Mouse (Mus musculus) embryonic facial prominence, embryonic 11.5 days (tissue): ENCODE results near the gene Tfec. TPM values are rescaled to one million over a fixed set of nuclear protein-coding genes. Genes with fewer than 3 reads are reported as not detected.

Experiments
- polyA plus RNA-seq: library from polyadenylated mRNA; unstranded; fragments of >200 nt; fragmentation: Nextera tagmentation; extraction: Ambion mirVana; gene quantifications from 2 replicates; pipeline ENCODE4 v1.2.1, GENCODE M21; 2014

Tfec gene
- polyA plus RNA-seq, 1 experiment from 2014 or later: 1.8 TPM

Other genes with a start within 250 kb of the Tfec start
- gene Tes, start 166.7 kb upstream of the Tfec start, polyA plus RNA-seq: 125 and 130 TPM in 2 replicates